Mouse (Mus musculus): ENCODE measurements around the gene Mdm1. TPM values are rescaled to one million over a fixed set of nuclear protein-coding genes. Genes with fewer than 3 reads are reported as not detected.

The Mdm1 gene
- polyA plus RNA-seq, 1 experiment from 2014 or later: 55.0 TPM

DNA sequence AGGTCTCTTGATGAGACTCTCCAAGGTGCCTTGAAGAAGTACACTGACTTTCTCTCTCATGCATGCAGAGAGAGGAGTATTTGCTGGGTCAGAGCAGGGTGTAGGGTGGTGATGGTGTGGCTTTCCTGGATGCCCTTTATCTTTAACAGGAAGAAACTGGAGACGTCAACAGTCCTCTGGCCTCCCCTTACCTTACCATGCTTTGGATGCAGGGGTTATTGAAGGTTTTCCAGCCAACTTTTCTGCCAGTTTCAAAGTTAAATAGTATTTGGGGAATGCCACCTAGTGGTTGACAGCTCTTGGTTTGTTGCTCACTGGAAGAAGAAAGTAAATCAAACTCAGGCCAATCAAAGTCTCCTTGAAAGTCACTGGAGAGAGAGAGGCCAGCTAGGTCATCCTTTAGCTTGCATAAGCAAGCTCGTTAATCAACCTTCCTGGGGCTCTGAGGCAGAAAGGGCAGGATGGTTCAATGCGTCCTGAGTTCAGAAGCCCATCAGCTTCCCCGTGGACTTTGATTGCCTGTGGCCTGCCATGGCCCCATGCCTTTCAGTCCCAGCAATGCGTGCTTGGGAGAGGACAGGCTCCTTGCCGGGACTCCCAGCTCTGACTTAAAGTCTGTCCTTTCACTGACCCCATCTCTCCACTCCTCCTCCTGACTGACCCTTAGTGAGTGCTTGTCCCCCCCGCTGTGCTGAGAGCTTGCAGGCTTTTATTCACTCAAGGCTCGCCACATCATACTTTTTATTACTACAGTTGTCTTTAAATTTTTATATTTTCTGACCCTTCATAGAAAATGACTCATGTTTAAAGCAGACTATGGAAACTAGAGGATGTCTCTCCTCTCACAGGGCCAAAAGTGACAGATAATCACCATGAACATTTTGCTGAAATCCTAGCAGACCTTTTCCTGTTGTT lies 31.3 kb upstream of the Mdm1 start:
- H3K27ac ChIP-seq: peak overlapping the region; percentile 35; the same call in 1 of the 2 replicates
- H3K9ac ChIP-seq (replicated peaks): no peak overlapping the region
- no peak overlapping the region for H3K4me3 ChIP-seq (replicated peaks)
- peaks cover 27% of the 10 kb centered on the region for H3K4me1 ChIP-seq (replicated peaks)
- H3K36me3 ChIP-seq: no peaks in the 10 kb centered on the region
- no peak overlapping the region for H3K4me2 ChIP-seq
- ATAC-seq (ENCODE audit: insufficient number of reproducible peaks, insufficient read depth, low FRiP score, low TSS enrichment, low read depth): peak; percentile 52; the same call in 1 of the 2 replicates
- 17% methylated on average over 8 of the region's 8 CpGs for WGBS
- H3K27me3 ChIP-seq: no peaks in the 10 kb centered on the region
- no peaks in the 10 kb centered on the region for H3K9me3 ChIP-seq

DNA sequence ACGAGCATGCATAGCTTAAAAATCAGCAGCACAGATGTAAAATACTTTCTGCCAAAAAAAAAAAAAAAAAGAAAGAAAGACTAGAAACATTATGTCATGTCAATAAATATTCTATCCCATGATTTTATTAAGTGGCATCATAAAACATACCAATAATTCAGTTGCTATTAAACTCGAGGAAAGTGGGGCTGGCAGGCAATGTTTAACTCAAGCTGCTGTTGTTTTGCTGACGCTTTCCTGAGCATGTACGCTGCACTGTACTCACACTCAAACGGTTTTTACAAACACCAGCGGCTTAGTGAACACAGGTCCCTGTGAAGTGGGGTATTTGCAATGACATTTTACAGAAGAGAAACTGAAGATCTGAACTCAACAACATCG lies 30.7 kb upstream of the Mdm1 start:
- 57% methylated on average over 7 of the region's 7 CpGs for WGBS
- Histone ChIP-seq H3K9ac (replicated peaks) (no peak overlapping the region), H3K4me2 (no peak overlapping the region), H3K4me1 (replicated peaks) (peaks cover 27% of the 10 kb centered on the region), H3K9me3 (no peaks in the 10 kb centered on the region), H3K27ac (no peak overlapping the region), H3K27me3 (no peaks in the 10 kb centered on the region), H3K4me3 (replicated peaks) (no peak overlapping the region), H3K36me3 (no peaks in the 10 kb centered on the region)
- ATAC-seq (ENCODE audit: insufficient number of reproducible peaks, insufficient read depth, low FRiP score, low TSS enrichment, low read depth): no peak

DNA sequence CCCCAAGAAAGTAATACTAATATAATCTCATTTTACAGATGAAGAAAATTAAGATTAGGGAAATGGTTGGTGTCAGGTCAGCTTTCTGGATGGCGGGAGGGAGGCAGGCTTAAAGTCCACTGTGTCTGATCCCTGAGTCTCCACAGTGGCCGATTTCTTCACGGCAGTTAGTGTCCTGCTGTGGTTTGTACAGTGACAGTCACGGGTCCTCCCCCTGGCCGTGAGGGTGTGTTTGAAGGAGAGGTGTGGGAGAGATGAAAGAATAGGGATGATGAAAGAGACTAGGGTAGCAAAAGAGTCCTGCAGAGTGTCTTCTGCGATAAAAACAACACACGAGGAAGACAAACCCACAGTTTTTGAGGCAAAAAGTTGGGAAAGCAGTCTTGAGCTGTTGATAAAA lies 30.0 kb upstream of the Mdm1 start:
- no peaks in the 10 kb centered on the region for H3K27me3 ChIP-seq
- H3K9me3 ChIP-seq: no peaks in the 10 kb centered on the region
- no peak for ATAC-seq (ENCODE audit: insufficient number of reproducible peaks, insufficient read depth, low FRiP score, low TSS enrichment, low read depth)
- no peaks in the 10 kb centered on the region for H3K36me3 ChIP-seq
- no peak overlapping the region for H3K27ac ChIP-seq
- no peak overlapping the region for H3K4me3 ChIP-seq (replicated peaks)
- 23% methylated on average over 7 of the region's 7 CpGs for WGBS
- H3K4me1 ChIP-seq (replicated peaks): peaks cover 27% of the 10 kb centered on the region
- no peak overlapping the region for H3K9ac ChIP-seq (replicated peaks)
- no peak overlapping the region; the same call in 1 of the 2 replicates for H3K4me2 ChIP-seq

DNA sequence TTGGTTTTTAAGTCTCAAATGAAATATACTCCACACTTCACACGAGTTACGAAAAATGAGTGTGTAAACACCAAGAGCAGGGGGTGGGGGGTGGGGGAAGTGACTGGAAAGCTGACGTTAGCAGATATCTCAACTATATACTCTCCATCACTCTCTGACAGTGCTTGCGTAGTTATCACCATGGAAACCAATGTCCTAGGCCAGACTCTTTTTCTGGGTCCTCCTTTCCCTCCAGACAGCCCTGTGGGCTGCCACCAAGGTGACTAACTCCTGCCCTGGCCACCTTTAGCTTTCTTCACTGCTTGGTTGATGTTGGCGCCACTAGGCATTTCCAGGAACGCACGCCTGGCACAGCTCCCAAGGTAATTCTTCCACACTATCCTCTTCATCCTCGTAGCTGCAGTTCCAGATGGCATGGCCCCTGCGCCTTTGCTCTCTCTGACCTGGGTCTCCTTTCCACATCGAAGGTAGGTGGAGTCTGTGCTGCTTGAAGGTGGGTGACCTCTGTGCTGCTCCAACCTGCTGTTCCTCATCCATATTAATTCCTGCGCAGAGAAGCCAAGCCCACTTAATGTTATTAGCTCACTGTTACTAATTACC lies 29.2 kb upstream of the Mdm1 start:
- Histone ChIP-seq H3K4me1 (replicated peaks) (peaks cover 27% of the 10 kb centered on the region), H3K27ac (no peak overlapping the region), H3K36me3 (no peaks in the 10 kb centered on the region), H3K4me3 (replicated peaks) (no peak overlapping the region), H3K27me3 (no peaks in the 10 kb centered on the region), H3K9me3 (no peaks in the 10 kb centered on the region), H3K4me2 (no peak overlapping the region), H3K9ac (replicated peaks) (no peak overlapping the region)
- no peak for ATAC-seq (ENCODE audit: insufficient number of reproducible peaks, insufficient read depth, low FRiP score, low TSS enrichment, low read depth)
- 69% methylated on average over 11 of the region's 11 CpGs for WGBS

DNA sequence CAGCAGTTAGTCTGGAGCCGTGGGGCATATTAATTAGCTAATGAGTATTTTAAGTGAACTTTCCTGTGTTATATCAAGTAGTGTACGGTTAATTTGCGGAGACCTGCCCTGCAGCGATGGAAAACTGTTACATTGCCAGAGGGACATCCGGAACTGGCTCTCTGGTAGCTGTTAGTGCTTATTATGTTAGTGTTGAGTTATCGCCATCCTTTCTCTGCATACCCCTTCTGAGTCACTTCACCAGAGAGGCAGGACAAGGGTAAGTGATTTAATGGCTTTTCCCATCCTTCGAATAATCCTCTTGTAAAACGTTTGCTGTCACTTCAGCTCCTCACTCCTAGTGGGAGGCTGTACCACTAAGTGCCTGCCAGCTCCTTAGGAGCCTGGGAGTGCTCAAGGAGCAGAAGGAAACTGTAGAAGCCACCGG lies 28.3 kb upstream of the Mdm1 start:
- Histone ChIP-seq H3K27me3 (no peaks in the 10 kb centered on the region), H3K4me3 (replicated peaks) (no peak overlapping the region), H3K27ac (no peak overlapping the region), H3K9me3 (no peaks in the 10 kb centered on the region), H3K9ac (replicated peaks) (no peak overlapping the region), H3K36me3 (no peaks in the 10 kb centered on the region), H3K4me2 (no peak overlapping the region), H3K4me1 (replicated peaks) (peaks cover 27% of the 10 kb centered on the region)
- ATAC-seq (ENCODE audit: insufficient number of reproducible peaks, insufficient read depth, low FRiP score, low TSS enrichment, low read depth): no peak
- WGBS: 46% methylated on average over 9 of the region's 9 CpGs

DNA sequence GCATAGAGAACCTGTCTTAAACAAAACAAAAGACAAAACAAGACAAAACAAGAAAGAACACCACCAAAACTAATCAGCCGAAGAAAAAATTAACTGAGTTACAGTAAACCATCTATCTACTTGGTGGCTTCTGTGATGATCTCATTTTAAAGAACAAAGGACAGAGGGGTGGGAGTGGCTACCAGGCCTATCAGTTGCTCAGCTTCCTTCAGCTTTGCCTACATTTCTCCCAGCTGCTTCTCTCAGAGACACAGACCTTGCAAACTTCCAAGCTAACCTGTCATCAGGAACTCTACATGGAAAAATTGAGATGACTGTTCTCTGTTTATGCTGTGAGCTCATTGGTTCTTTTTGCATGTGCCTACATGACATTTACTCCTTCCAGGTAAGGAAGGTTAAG lies 27.3 kb upstream of the Mdm1 start:
- Histone ChIP-seq H3K27me3 (no peaks in the 10 kb centered on the region), H3K36me3 (no peaks in the 10 kb centered on the region), H3K27ac (no peak overlapping the region), H3K4me1 (replicated peaks) (peaks cover 27% of the 10 kb centered on the region), H3K9me3 (no peaks in the 10 kb centered on the region), H3K4me3 (replicated peaks) (no peak overlapping the region), H3K4me2 (no peak overlapping the region), H3K9ac (replicated peaks) (no peak overlapping the region)
- WGBS: 88% methylated on average over 1 of the region's 1 CpGs
- no peak for ATAC-seq (ENCODE audit: insufficient number of reproducible peaks, insufficient read depth, low FRiP score, low TSS enrichment, low read depth)

DNA sequence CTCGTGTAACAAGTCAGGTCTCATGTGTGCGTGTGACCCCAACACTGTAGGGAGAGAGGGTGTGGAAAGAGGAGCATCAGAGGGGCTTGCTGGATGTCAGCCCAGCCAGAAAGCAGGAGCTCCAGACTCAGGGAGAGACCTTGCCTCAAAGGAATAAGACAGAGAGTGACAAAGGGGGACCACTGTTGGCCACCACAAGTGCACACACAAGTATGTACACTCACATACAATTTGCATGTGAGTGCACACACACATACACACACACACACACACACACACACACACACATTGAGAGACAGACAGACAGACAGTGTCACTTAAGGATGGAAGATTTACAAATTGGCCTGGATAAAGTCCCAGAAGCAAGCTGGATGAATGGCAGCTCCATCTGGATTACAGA lies 25.2 kb upstream of the Mdm1 start:
- WGBS: 97% methylated on average over 2 of the region's 2 CpGs

DNA sequence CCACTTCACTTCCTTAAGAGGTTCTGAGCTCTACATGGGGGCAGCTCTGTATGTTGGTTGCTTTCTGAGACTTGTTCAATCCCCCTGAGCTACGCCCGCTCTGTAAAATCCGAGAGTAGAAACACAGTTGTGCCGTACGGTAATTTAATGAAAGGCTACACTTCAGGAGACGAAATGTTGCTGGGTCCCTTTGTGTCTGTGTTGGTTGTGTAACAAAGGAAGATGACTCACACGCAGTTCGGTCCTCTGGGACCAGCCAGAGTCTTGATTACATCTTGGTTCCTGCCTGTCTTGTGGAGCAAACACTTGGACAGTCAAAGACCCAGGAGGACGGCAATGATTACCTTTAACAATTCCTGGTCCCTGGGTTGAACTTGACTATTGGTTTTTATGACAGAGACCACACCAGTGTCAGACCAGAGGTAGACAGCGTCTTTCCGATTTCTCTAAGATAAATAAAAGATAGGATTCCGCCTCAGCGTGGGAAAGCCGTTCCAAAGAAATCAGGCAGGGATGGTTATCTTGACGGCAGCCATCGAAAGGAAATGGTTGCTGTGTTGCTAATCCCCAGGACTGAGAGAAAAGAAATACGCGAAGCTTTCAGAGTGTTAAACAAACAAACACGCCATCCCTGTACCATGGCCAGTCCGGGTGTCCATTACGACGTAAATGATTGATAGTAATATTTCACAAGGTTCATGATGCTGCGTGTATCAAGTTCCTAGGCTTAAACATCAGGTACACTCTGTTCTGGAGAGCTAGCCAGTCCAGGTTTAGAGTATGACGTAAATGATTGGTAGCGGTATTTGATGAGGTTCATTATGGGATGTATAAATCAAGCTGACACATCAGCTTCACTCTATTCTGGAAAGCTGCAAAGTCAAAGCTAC lies 20.3 kb upstream of the Mdm1 start:
- peak overlapping the region; percentile 19 for H3K4me2 ChIP-seq
- no peaks in the 10 kb centered on the region for H3K27me3 ChIP-seq
- peak; percentile 78 for ATAC-seq (ENCODE audit: insufficient number of reproducible peaks, insufficient read depth, low FRiP score, low TSS enrichment, low read depth)

More for the DNA sequence above, 25.2 kb upstream of the Mdm1 start:
- Histone ChIP-seq H3K4me3 (replicated peaks) (no peak overlapping the region), H3K9ac (replicated peaks) (no peak overlapping the region), H3K27me3 (no peaks in the 10 kb centered on the region), H3K36me3 (no peaks in the 10 kb centered on the region), H3K4me1 (replicated peaks) (peaks cover 18% of the 10 kb centered on the region), H3K9me3 (no peaks in the 10 kb centered on the region), H3K4me2 (no peak overlapping the region), H3K27ac (no peak overlapping the region)
- no peak for ATAC-seq (ENCODE audit: insufficient number of reproducible peaks, insufficient read depth, low FRiP score, low TSS enrichment, low read depth)

DNA sequence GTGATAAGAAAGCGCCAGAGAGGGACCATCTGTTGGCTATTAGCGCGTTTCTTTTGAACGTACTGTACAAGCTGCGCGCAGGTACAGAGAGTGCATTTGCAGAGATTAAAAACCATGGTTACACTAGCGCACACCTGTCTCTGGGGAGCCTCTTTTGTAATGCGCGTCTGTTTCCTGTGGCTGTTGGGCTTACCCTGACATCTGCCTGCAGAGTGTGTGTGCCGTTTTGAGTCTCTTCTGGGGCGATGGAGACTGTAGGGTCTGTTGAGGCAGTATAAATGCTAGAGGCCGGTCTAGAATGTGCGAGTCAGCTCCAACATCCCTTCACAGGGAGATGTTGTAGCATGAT lies 19.7 kb upstream of the Mdm1 start:
- WGBS: 33% methylated on average over 13 of the region's 13 CpGs
- no peak overlapping the region for H3K27ac ChIP-seq
- H3K27me3 ChIP-seq: no peaks in the 10 kb centered on the region
- H3K9ac ChIP-seq (replicated peaks): no peak overlapping the region
- H3K4me3 ChIP-seq (replicated peaks): no peak overlapping the region
- ATAC-seq (ENCODE audit: insufficient number of reproducible peaks, insufficient read depth, low FRiP score, low TSS enrichment, low read depth): peak; percentile 92
- H3K9me3 ChIP-seq: no peaks in the 10 kb centered on the region
- peaks cover 18% of the 10 kb centered on the region for H3K4me1 ChIP-seq (replicated peaks)
- peak overlapping the region; percentile 19 for H3K4me2 ChIP-seq
- H3K36me3 ChIP-seq: no peaks in the 10 kb centered on the region

More for the DNA sequence above, 20.3 kb upstream of the Mdm1 start:
- Histone ChIP-seq H3K9me3 (no peaks in the 10 kb centered on the region), H3K9ac (replicated peaks) (no peak overlapping the region), H3K36me3 (no peaks in the 10 kb centered on the region), H3K27ac (no peak overlapping the region), H3K4me1 (replicated peaks) (peaks cover 18% of the 10 kb centered on the region), H3K4me3 (replicated peaks) (no peak overlapping the region)
- WGBS: 74% methylated on average over 25 of the region's 25 CpGs

DNA sequence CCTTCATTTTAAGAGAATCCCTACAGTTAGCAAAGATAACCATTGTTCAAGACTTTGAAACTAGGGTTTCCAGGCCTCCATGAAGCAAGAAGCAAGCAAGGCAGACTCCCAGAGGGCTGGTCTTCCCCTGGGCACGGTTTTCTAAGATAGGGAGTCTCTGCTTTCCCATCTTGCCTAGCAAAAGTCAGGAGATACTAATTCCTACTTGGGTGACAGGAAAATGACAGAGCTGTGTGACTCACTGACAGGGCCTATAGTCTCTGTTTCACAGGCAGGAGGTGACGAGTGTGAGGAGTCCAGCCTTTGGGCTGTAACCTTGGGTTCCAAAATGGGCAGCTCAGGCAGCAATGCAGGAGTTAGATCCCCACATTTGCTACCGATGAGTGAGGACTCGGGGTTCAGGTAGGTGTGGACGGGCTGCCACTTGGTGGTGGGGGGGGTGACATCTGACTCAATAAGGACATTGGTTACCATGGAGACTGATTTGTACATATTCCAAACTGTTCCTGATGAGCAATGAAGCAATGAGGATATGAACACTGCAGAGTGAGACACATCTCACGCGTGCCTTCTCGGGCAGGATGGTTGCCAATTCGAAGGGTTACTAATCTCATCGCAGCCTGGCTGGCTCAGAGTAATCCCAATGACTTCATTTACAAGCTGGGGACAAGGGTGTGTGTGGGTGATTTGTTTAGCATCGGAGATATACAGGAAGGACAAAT lies 19.0 kb upstream of the Mdm1 start:
- WGBS: 89% methylated on average over 11 of the region's 11 CpGs
- Histone ChIP-seq H3K4me3 (replicated peaks) (no peak overlapping the region), H3K27ac (no peak overlapping the region), H3K4me1 (replicated peaks) (peaks cover 18% of the 10 kb centered on the region), H3K4me2 (no peak overlapping the region), H3K27me3 (no peaks in the 10 kb centered on the region), H3K9me3 (no peaks in the 10 kb centered on the region), H3K36me3 (no peaks in the 10 kb centered on the region), H3K9ac (replicated peaks) (no peak overlapping the region)
- ATAC-seq (ENCODE audit: insufficient number of reproducible peaks, insufficient read depth, low FRiP score, low TSS enrichment, low read depth): no peak
